ENCODE assay signal across 21 mouse cellular contexts in the genomic region with DNA sequence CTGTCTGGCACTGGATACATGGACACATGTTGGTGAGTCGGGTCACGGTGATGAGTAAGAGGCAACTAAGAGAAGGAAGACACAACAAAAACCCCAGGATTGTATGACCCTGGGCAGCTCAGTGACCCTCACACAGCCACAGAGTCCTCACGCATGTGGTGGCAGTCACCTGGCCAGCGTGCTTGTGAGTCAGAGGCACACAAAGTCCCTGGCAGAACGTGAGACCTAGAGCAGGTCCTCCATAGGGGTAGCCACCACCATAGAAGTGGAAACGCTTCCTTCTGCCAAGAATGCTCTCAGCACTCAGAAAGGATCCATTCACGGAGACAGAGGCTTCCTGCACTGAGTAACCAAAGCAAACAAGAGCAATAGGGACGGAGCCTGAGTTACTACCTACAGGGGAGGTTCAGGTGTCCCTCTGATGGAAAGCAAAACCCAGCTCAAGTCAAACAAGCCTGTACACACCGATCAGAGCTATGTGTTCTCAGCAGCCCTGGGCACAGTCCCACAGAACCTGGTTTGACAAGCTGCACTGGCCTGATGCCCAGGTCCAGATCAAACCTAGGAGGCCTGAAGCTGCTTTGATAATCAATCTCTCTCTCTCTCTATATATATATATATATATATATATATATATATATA.
DNase-seq lines count a peak whose midpoint lies in the region; ATAC-seq and TF ChIP-seq lines count a peak whose summit lies in the region.
"Had no signal": no experiment of that assay in that cellular context is flagged by ENCODE, and none has a peak within 500 bp of the region (broad histone marks: within the 10 kb centered on the region; RNA-seq: fewer than 3 reads in every experiment).

No protein-coding gene starts in this region.

- no peak overlapping the region for H3K4me2 ChIP-seq in embryonic facial prominence, embryonic 14.5 days (ENCODE audit: low read depth, low read length)
- H3K4me2 ChIP-seq in midbrain, embryonic 11.5 days = no peak overlapping the region
- H3K4me2 ChIP-seq in midbrain, postnatal 0 days (ENCODE audit: low read depth, low read length, poor library complexity, severe bottlenecking) = no peak overlapping the region
- no peak overlapping the region for H3K4me2 ChIP-seq in lung, embryonic 15.5 days
- H3K4me2 ChIP-seq: embryonic facial prominence, embryonic 15.5 days; liver, embryonic 11.5 days; midbrain, embryonic 13.5 days had no signal

- H3K36me3 ChIP-seq in embryonic facial prominence, embryonic 14.5 days (ENCODE audit: control insufficient read depth, insufficient read depth, low read length) = no peaks in the 10 kb centered on the region
- H3K36me3 ChIP-seq in embryonic facial prominence, embryonic 10.5 days (replicated peaks) = no peaks in the 10 kb centered on the region
- H3K36me3 ChIP-seq in midbrain, embryonic 11.5 days (ENCODE audit: control insufficient read depth, insufficient read depth, low read length) = no peaks in the 10 kb centered on the region
- H3K36me3 ChIP-seq in midbrain, postnatal 0 days (ENCODE audit: insufficient read depth, low read length) = no peaks in the 10 kb centered on the region
- H3K36me3 ChIP-seq in lung, embryonic 15.5 days = no peaks in the 10 kb centered on the region
- H3K36me3 ChIP-seq: embryonic facial prominence, embryonic 15.5 days; midbrain, embryonic 13.5 days had no signal

- peaks cover 5% of the 10 kb centered on the region; the same call in 1 of the 2 replicates for H3K4me1 ChIP-seq in embryonic facial prominence, embryonic 14.5 days (ENCODE audit: control insufficient read depth, insufficient read depth, low read length)
- H3K4me1 ChIP-seq in embryonic facial prominence, embryonic 10.5 days = no peaks in the 10 kb centered on the region
- H3K4me1 ChIP-seq in midbrain, embryonic 11.5 days (ENCODE audit: control insufficient read depth, insufficient read depth, low read length) = no peaks in the 10 kb centered on the region
- H3K4me1 ChIP-seq in midbrain, postnatal 0 days (ENCODE audit: insufficient read depth, low read length) = no peaks in the 10 kb centered on the region
- H3K4me1 ChIP-seq in lung, embryonic 15.5 days = peaks cover 9% of the 10 kb centered on the region; the same call in 1 of the 2 replicates
- H3K4me1 ChIP-seq: embryonic facial prominence, embryonic 15.5 days; midbrain, embryonic 13.5 days had no signal

- TF ChIP-seq CTCF in midbrain, postnatal 0 days (IDR thresholded peaks at IDR 0.05) = no peak

- no peak overlapping the region for H3K9ac ChIP-seq in embryonic facial prominence, embryonic 14.5 days (ENCODE audit: low read depth, low read length)
- H3K9ac ChIP-seq in midbrain, embryonic 11.5 days (ENCODE audit: low read length) = no peak overlapping the region
- no peak overlapping the region for H3K9ac ChIP-seq in midbrain, postnatal 0 days (replicated peaks; ENCODE audit: low read length, poor library complexity, severe bottlenecking)
- H3K9ac ChIP-seq in lung, embryonic 15.5 days = no peak overlapping the region
- H3K9ac ChIP-seq: embryonic facial prominence, embryonic 15.5 days; midbrain, embryonic 13.5 days had no signal

- 69% methylated on average over 9 of the region's 9 CpGs for WGBS in embryonic facial prominence, embryonic 14.5 days
- 87% methylated on average over 9 of the region's 9 CpGs for WGBS in embryonic facial prominence, embryonic 10.5 days
- 88% methylated on average over 9 of the region's 9 CpGs for WGBS in midbrain, embryonic 11.5 days
- 82% methylated on average over 9 of the region's 9 CpGs for WGBS in midbrain, postnatal 0 days
- WGBS in lung, embryonic 15.5 days = 60% methylated on average over 9 of the region's 9 CpGs

- H3K9me3 ChIP-seq in embryonic facial prominence, embryonic 14.5 days (ENCODE audit: control insufficient read depth, low read length) = no peaks in the 10 kb centered on the region
- H3K9me3 ChIP-seq in embryonic facial prominence, embryonic 10.5 days = no peaks in the 10 kb centered on the region
- H3K9me3 ChIP-seq in midbrain, embryonic 11.5 days (ENCODE audit: control insufficient read depth, low read length) = no peaks in the 10 kb centered on the region
- no peaks in the 10 kb centered on the region for H3K9me3 ChIP-seq in midbrain, postnatal 0 days (ENCODE audit: low read length)
- H3K9me3 ChIP-seq in lung, embryonic 15.5 days = no peaks in the 10 kb centered on the region
- H3K9me3 ChIP-seq: embryonic facial prominence, embryonic 15.5 days; midbrain, embryonic 13.5 days had no signal

- DNase-seq in embryonic facial prominence, embryonic 14.5 days (ENCODE audit: low spot score) = peak; percentile 50
- no peak for DNase-seq in embryonic facial prominence, embryonic 10.5 days (ENCODE audit: low spot score)
- peak; percentile 39 for DNase-seq in midbrain, embryonic 11.5 days (ENCODE audit: low spot score, missing footprints)
- DNase-seq in midbrain, postnatal 0 days (ENCODE audit: low spot score) = no peak
- DNase-seq in urinary bladder, postnatal 14 days (ENCODE audit: low spot score) = peak; percentile 77
- DNase-seq in right cerebral cortex, adult 2 months (ENCODE audit: low spot score in 2 of 2) = no peak
- DNase-seq: adrenal gland, postnatal 25 days; gastrocnemius, postnatal 36 days; heart, postnatal 36 days; kidney, adult 18-20 months; layer of hippocampus, adult 9-11 months; retina, postnatal 1 day; thymus, postnatal 14 days had no signal

- no peaks in the 10 kb centered on the region for H3K27me3 ChIP-seq in embryonic facial prominence, embryonic 14.5 days (replicated peaks; ENCODE audit: control insufficient read depth, insufficient read depth, low read length)
- H3K27me3 ChIP-seq in embryonic facial prominence, embryonic 10.5 days (replicated peaks; ENCODE audit: low read depth, poor library complexity, severe bottlenecking) = no peaks in the 10 kb centered on the region
- no peaks in the 10 kb centered on the region for H3K27me3 ChIP-seq in midbrain, embryonic 11.5 days (ENCODE audit: control insufficient read depth, insufficient read depth, low read length)
- no peaks in the 10 kb centered on the region for H3K27me3 ChIP-seq in midbrain, postnatal 0 days (ENCODE audit: insufficient read depth, low read length)
- no peaks in the 10 kb centered on the region for H3K27me3 ChIP-seq in lung, embryonic 15.5 days
- H3K27me3 ChIP-seq: embryonic facial prominence, embryonic 15.5 days; midbrain, embryonic 13.5 days had no signal

- ATAC-seq in embryonic facial prominence, embryonic 14.5 days (ENCODE audit: low read depth) = peak; percentile 60
- ATAC-seq in midbrain, embryonic 11.5 days (ENCODE audit: low FRiP score) = no peak
- ATAC-seq in midbrain, postnatal 0 days (ENCODE audit: low FRiP score) = no peak
- ATAC-seq in lung, embryonic 15.5 days (ENCODE audit: borderline replicate concordance, extremely low read depth, low FRiP score, low TSS enrichment) = peak; percentile 70; the same call in 1 of the 2 replicates
- ATAC-seq in erythroid progenitor cell, adult 5-6 weeks (replicated peaks; ENCODE audit: low FRiP score, poor library complexity, severe bottlenecking) = no peak
- ATAC-seq: forebrain, embryonic 14.5 days; hindbrain, postnatal 0 days; midbrain, embryonic 13.5 days had no signal

- H3K4me3 ChIP-seq in embryonic facial prominence, embryonic 14.5 days (ENCODE audit: low read depth, low read length) = no peak overlapping the region
- H3K4me3 ChIP-seq in embryonic facial prominence, embryonic 10.5 days = no peak overlapping the region
- H3K4me3 ChIP-seq in midbrain, embryonic 11.5 days (ENCODE audit: low read depth, low read length) = no peak overlapping the region
- H3K4me3 ChIP-seq in midbrain, postnatal 0 days (ENCODE audit: low read depth, low read length) = no peak overlapping the region
- no peak overlapping the region for H3K4me3 ChIP-seq in lung, embryonic 15.5 days
- H3K4me3 ChIP-seq: embryonic facial prominence, embryonic 15.5 days; midbrain, embryonic 13.5 days; myocyte had no signal

- H3K27ac ChIP-seq in embryonic facial prominence, embryonic 14.5 days (replicated peaks; ENCODE audit: low read depth, low read length) = peak overlapping the region; percentile 33; the same call in 1 of the 2 replicates
- H3K27ac ChIP-seq in embryonic facial prominence, embryonic 10.5 days (replicated peaks) = no peak overlapping the region
- no peak overlapping the region for H3K27ac ChIP-seq in midbrain, embryonic 11.5 days (ENCODE audit: low read depth, low read length)
- H3K27ac ChIP-seq in midbrain, postnatal 0 days (ENCODE audit: low read depth, low read length) = no peak overlapping the region
- H3K27ac ChIP-seq in lung, embryonic 15.5 days = 0 out of 2 replicates have a peak overlapping the region, but pooled peaks have one; percentile 10
- H3K27ac ChIP-seq: embryonic facial prominence, embryonic 15.5 days; hindbrain, postnatal 0 days; midbrain, embryonic 13.5 days had no signal

Comparison
In these comparisons a context has a peak if more than half of its experiments do, and no peak if none do; other contexts are left out.
1. DNase-seq: peak in embryonic facial prominence, embryonic 14.5 days (single experiment), midbrain, embryonic 11.5 days (single experiment) and urinary bladder, postnatal 14 days (single experiment); none in embryonic facial prominence, embryonic 10.5 days (single experiment), midbrain, postnatal 0 days (single experiment) and right cerebral cortex, adult 2 months (0 of 2).
2. H3K27ac ChIP-seq: peak in embryonic facial prominence, embryonic 14.5 days (single experiment) and lung, embryonic 15.5 days (single experiment); none in embryonic facial prominence, embryonic 10.5 days (single experiment), midbrain, embryonic 11.5 days (single experiment) and midbrain, postnatal 0 days (single experiment).
3. ATAC-seq: peak in embryonic facial prominence, embryonic 14.5 days (single experiment) and lung, embryonic 15.5 days (single experiment); none in midbrain, embryonic 11.5 days (single experiment), midbrain, postnatal 0 days (single experiment) and erythroid progenitor cell, adult 5-6 weeks (single experiment).